Mouse (Mus musculus) liver, embryonic 14.5 days (tissue): ENCODE measurements around the gene Dock8.

Source experiments
- CTCF ChIP-seq: IDR thresholded peaks from 2 replicates; pipeline ENCODE4 v1.5.1; 2016; ENCODE audit warnings: antibody characterized with exemption, low read depth, control low read depth
- EP300 ChIP-seq: IDR thresholded peaks from 2 replicates; pipeline ENCODE4 v1.6.1; 2016; ENCODE audit warnings: antibody characterized with exemption, low read depth

- no peak for TF ChIP-seq CTCF
- TF ChIP-seq EP300: no peak
Observed at GRCm38 (mm10) chr19:25035825-25036224, 36.5 kb downstream of the Dock8 start.
